Mouse (Mus musculus) ES-Bruce4 (cell line): ENCODE data around the gene Zdhhc14.

Experiments
- CTCF ChIP-seq: IDR thresholded peaks from one replicate; pipeline ENCODE4 v1.8.1; 2011; ENCODE audit warnings: low read depth, low read length
- POLR2A ChIP-seq: IDR thresholded peaks from one replicate; pipeline ENCODE4 v1.8.1; 2011; ENCODE audit warnings: low read length; ENCODE audit not compliant: insufficient read depth

- TF ChIP-seq POLR2A (no peak), CTCF (no peak)
Measured at GRCm38 (mm10) chr17:5508030-5508429, 15.7 kb downstream of the Zdhhc14 start.
